Mouse (Mus musculus) small intestine, adult 2 months (tissue): Measurements from ENCODE around the gene Gli3.

Experiments used
- CTCF ChIP-seq: fragments of 200-500 bp; IDR thresholded peaks from 2 replicates; pipeline ENCODE4 v1.5.1; 2012; ENCODE audit warnings: low read depth, mild to moderate bottlenecking, control low read depth, inconsistent platforms, low read length, moderate library complexity, mixed read lengths; ENCODE audit not compliant: insufficient replicate concordance, insufficient read length; ENCODE audit errors: extremely low read depth
- POLR2A ChIP-seq: fragments of 200-500 bp; IDR thresholded peaks from 2 replicates; pipeline ENCODE4 v1.6.1; 2012; ENCODE audit warnings: low read depth, mild to moderate bottlenecking, control low read depth, inconsistent platforms, low read length, moderate library complexity

GRCm38 (mm10) chr13:15721446-15721845 lies 258.4 kb downstream of the Gli3 start:
- no peak for TF ChIP-seq CTCF
- TF ChIP-seq POLR2A, result no peak
